Mouse (Mus musculus): ENCODE results near the gene Tmod2. TPM values are rescaled to one million over a fixed set of nuclear protein-coding genes. Genes with fewer than 3 reads are reported as not detected.

Gene Tmod2
- total RNA-seq (2023) = not detected in 2 replicates

DNA sequence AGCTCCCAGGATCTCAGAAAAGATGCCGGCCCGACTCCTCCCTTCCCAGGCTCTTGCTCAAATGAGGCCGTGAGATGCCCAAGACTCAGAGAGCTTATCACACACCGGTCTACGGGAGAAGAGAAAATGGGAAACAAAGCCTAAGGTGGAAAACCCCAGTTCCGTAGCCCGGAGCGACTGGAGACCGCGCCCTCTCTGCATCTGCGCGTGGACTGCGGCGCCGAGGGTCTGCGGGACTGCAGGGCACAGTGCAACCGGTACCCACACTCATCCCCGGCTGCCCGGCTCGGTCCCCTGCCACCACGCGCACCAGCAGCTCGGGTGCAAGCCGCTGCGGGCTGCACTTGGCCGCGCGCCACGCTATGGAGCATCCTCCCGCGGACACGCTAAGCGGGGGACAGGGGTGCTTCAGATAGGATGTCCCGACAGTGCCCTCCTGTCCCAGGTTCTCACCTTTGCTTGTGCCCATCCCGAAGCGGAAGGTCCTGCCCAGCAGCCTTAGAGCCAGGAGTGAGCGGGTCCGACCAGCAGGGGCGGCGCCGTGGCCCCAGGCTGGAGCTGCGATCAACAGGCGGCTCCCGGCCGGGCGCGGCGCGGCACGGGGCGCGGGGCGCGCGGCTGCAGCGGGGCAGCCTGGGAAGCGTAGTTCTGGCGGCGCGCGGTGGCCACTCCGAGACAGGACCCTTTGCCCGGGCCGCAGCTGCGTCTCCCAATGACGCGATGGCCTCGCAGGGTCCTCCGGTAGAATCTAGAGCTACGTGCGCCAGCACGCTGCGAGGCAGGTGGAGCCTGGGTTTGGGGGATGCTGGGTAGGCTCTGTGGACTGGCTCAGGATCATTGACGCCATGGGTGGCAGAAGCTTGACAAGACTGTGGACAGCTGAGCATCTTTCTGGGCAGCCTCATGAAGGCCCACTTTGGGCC lies at the start of gene Tmod2:
TSS of gene Tmod2 (minus strand) at position 755 of the 923 bp plus-strand sequence.

DNA sequence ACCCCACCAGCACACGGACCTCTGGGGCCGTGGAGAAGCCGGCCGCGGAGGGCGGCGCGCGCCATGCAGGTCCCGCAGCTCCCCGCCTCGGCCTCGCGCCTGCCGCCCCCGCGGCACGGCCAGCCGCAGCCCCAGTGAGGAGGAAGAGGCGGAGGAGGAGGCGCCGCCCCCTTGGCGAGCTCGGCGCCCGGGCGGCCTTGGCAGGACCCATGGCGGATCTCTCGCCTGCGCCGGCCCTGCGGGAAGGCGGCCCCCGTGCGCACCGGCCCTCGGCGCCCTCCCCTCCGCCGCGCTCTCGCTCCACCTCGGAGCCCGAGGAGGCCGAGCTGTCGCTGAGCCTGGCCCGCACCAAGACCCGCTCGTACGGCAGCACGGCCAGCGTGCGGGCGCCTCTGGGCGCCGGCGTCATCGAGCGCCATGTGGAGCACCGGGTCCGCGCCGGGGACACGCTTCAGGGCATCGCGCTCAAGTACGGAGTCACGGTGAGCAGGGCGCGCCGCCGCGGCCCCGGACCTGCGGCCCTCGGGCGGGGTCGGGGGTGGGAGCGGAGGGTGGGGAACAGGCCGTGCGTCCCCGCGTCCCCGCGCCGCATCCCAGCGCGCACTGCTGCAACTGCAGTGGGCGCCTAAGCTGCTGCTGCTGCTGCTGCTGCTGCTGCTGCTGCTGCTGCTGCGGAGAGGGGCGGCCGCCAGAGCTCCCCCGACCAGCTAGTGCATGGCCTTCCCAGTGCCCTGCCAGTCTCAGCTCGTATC lies 14.6 kb upstream of the Tmod2 start, which contains the start of gene Lysmd2:
TSS of gene Lysmd2 (plus strand) at position 186 of the 752 bp plus-strand sequence.

DNA sequence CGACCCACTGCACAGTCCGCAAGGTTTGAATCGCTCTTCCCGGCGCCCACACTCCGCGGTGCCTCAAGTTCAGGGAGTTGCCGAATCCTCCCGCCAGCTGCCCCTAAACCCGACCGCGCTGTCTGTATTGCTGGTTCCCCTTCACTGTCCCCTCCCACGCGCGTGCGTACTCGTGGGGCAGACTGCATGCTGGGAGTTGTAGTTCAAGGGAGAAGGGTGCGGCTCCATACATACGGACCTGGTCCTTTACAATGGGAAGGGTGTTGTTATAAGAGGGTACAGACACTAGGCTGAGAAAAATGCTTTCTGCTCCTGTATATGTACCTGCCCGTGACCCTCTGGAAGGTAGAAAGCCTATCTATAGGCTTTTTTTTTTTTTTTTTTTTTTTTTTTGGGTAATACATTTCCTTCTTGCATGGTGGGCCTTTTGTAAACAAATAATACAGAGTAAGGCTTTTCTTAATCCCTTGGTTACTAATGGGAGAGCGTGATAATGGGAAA lies 51.6 kb downstream of the Tmod2 start, which contains the start of gene Tmod3:
TSS of gene Tmod3 (minus strand) at position 146 of the 501 bp plus-strand sequence.

Other genes starting within 250 kb of the Tmod2 start
- gene Mapk6, start 201.3 kb downstream of the Tmod2 start, total RNA-seq (2023) = 117 and 180 TPM in 2 replicates
- 11.9 and 16.9 TPM in 2 replicates for gene Leo1, start 169.8 kb downstream of the Tmod2 start, total RNA-seq (2023)
- gene Tmod3, start 51.7 kb downstream of the Tmod2 start, total RNA-seq (2023) = 97.6 and 118 TPM in 2 replicates
- gene Lysmd2, start 14.4 kb upstream of the Tmod2 start, total RNA-seq (2023) = not detected in 2 replicates
- not detected in 2 replicates for gene Scg3, start 72.7 kb upstream of the Tmod2 start, total RNA-seq (2023)
- gene Bmp5, start 164.0 kb upstream of the Tmod2 start, total RNA-seq (2023) = not detected in 2 replicates

Measured in neutrophil, adult 65 days (primary cell).